Mouse (Mus musculus) midbrain, postnatal 0 days (tissue): Measurements from ENCODE around the gene Gga1. TPM values are rescaled to one million over a fixed set of nuclear protein-coding genes. Genes with fewer than 3 reads are reported as not detected.

Experiments used
- ATAC-seq: fragments of 200-750 bp; cut with Nextera tagmentation; 2 replicates; pipeline ENCODE4 v1.8.0; 2017; ENCODE audit warnings: moderate number of reproducible peaks, mild to moderate bottlenecking, moderate TSS enrichment, moderate library complexity; ENCODE audit not compliant: low FRiP score
- DNase-seq: peaks from one replicate; pipeline ENCODE4 v3.0.0-alpha.2; 2015; ENCODE audit warnings: low spot score
- H3K27ac ChIP-seq: fragments of 300-500 bp; sonication (generic); 2 replicates; pipeline ENCODE4 v1.5.1; 2014; ENCODE audit warnings: low read depth, mild to moderate bottlenecking, low read length, mixed read lengths
- H3K27me3 ChIP-seq: fragments of 300-500 bp; sonication (generic); 2 replicates; pipeline ENCODE4 v1.6.1; 2014; ENCODE audit warnings: low read length, control low read depth, mixed read lengths; ENCODE audit not compliant: insufficient read depth
- H3K36me3 ChIP-seq: fragments of 300-500 bp; sonication (generic); 2 replicates; pipeline ENCODE4 v1.6.1; 2014; ENCODE audit warnings: low read length, control low read depth, mixed read lengths; ENCODE audit not compliant: insufficient read depth
- H3K4me1 ChIP-seq: fragments of 300-500 bp; sonication (generic); 2 replicates; pipeline ENCODE4 v1.6.1; 2014; ENCODE audit warnings: mild to moderate bottlenecking, control low read depth, antibody characterized with exemption, low read length, mixed read lengths; ENCODE audit not compliant: insufficient read depth
- H3K4me2 ChIP-seq: fragments of 300-500 bp; sonication (generic); 2 replicates; pipeline ENCODE4 v1.6.1; 2014; ENCODE audit warnings: low read depth, mild to moderate bottlenecking, low read length, mixed read lengths; ENCODE audit not compliant: poor library complexity, severe bottlenecking
- H3K4me3 ChIP-seq: fragments of 300-500 bp; sonication (generic); 2 replicates; pipeline ENCODE4 v1.5.1; 2014; ENCODE audit warnings: low read depth, mild to moderate bottlenecking, low read length, moderate library complexity
- H3K9ac ChIP-seq: fragments of 300-500 bp; sonication (generic); replicated peaks from 2 replicates; pipeline ENCODE4 v1.6.1; 2014; ENCODE audit warnings: mild to moderate bottlenecking, low read length, moderate library complexity, mixed read lengths; ENCODE audit not compliant: poor library complexity, severe bottlenecking
- H3K9me3 ChIP-seq: fragments of 300-500 bp; sonication (generic); 2 replicates; pipeline ENCODE4 v1.6.1; 2016; ENCODE audit warnings: low read length, control low read depth
- CTCF ChIP-seq: IDR thresholded peaks from 2 replicates; pipeline ENCODE4 v1.5.1; 2016; ENCODE audit warnings: antibody characterized with exemption, mild to moderate bottlenecking
- WGBS: fragments of 180-500 bp; shearing (Covaris S2); extraction: QIAGEN DNeasy Blood & Tissue Kit; methylation state at CpG from one replicate; pipeline ENCODE4 v1.1.7; 2014; 5-methylcytosine and 5-hydroxymethylcytosine counted together
- polyA plus RNA-seq: library from polyadenylated mRNA; unstranded; fragments of >200 nt; fragmentation: Nextera tagmentation; extraction: Ambion mirVana; gene quantifications from 2 replicates; pipeline ENCODE4 v1.2.1, GENCODE M21; 2015
- total RNA-seq: library from RNA; depleted of rRNA; stranded (reverse); fragments of >200 nt; gene quantifications from 2 replicates; pipeline ENCODE4 v1.2.3, GENCODE M21; 2014

Gene Gga1
- total and polyA plus RNA-seq, 2 experiments from 2014 or later, result 42.8 to 43.4 TPM

GRCm38 (mm10) chr15:78832701-78833123 is 44.3 kb upstream of the Gga1 start:
- DNase-seq, result peak; percentile 88
- H3K27ac ChIP-seq, result peak overlapping the region; percentile 60; the same call in 1 of the 2 replicates
- peak; percentile 78 for ATAC-seq
- no peaks in the 10 kb centered on the region for H3K36me3 ChIP-seq
- no peaks in the 10 kb centered on the region for H3K27me3 ChIP-seq
- no peak overlapping the region for H3K9ac ChIP-seq
- 8% methylated on average over 14 of the region's 14 CpGs for WGBS
- H3K4me2 ChIP-seq, result no peak overlapping the region
- H3K4me3 ChIP-seq, result no peak overlapping the region
- no peaks in the 10 kb centered on the region for H3K9me3 ChIP-seq
- H3K4me1 ChIP-seq, result 0 out of 2 replicates have a peak, but pooled peaks cover 9% of the 10 kb centered on the region
- no peak for TF ChIP-seq CTCF

GRCm38 (mm10) chr15:78833582-78833981 is 43.4 kb upstream of the Gga1 start:
- Histone ChIP-seq H3K4me2 (no peak overlapping the region), H3K4me1 (0 out of 2 replicates have a peak, but pooled peaks cover 3% of the 10 kb centered on the region), H3K9ac (no peak overlapping the region), H3K27ac (peak overlapping the region; percentile 60; the same call in 1 of the 2 replicates), H3K27me3 (no peaks in the 10 kb centered on the region), H3K4me3 (no peak overlapping the region), H3K9me3 (no peaks in the 10 kb centered on the region), H3K36me3 (no peaks in the 10 kb centered on the region)
- ATAC-seq (no peak), DNase-seq (no peak)
- 98% methylated on average over 3 of the region's 3 CpGs for WGBS
- no peak for TF ChIP-seq CTCF

GRCm38 (mm10) chr15:78834233-78835005 is 42.6 kb upstream of the Gga1 start:
- Histone ChIP-seq H3K9ac (no peak overlapping the region), H3K36me3 (no peaks in the 10 kb centered on the region), H3K4me3 (no peak overlapping the region), H3K27ac (no peak overlapping the region; the same call in 1 of the 2 replicates), H3K9me3 (no peaks in the 10 kb centered on the region), H3K4me1 (peaks cover 3% of the 10 kb centered on the region; the same call in 1 of the 2 replicates), H3K27me3 (no peaks in the 10 kb centered on the region), H3K4me2 (no peak overlapping the region)
- 57% methylated on average over 10 of the region's 10 CpGs for WGBS
- DNase-seq, result peak; percentile 44
- no peak for TF ChIP-seq CTCF
- ATAC-seq, result no peak

- Histone ChIP-seq H3K27ac (peak overlapping the region; percentile 63), H3K4me3 (no peak overlapping the region), H3K36me3 (no peaks in the 10 kb centered on the region), H3K9me3 (no peaks in the 10 kb centered on the region), H3K4me2 (no peak overlapping the region), H3K27me3 (0 out of 2 replicates have a peak, but pooled peaks cover 1% of the 10 kb centered on the region), H3K4me1 (peaks cover 9% of the 10 kb centered on the region; the same call in 1 of the 2 replicates), H3K9ac (no peak overlapping the region)
- DNase-seq, result peak; percentile 71
- ATAC-seq, result peak; percentile 48
- 16% methylated on average over 11 of the region's 12 CpGs for WGBS
- no peak for TF ChIP-seq CTCF
These were observed 41.5 kb upstream of the Gga1 start for GRCm38 (mm10) chr15:78835200-78836085.

GRCm38 (mm10) chr15:78836086-78836621 is 40.8 kb upstream of the Gga1 start:
- TF ChIP-seq CTCF, result no peak
- no peaks in the 10 kb centered on the region for H3K36me3 ChIP-seq
- WGBS, result 53% methylated on average over 8 of the region's 8 CpGs
- H3K9me3 ChIP-seq, result no peaks in the 10 kb centered on the region
- peaks cover 9% of the 10 kb centered on the region; the same call in 1 of the 2 replicates for H3K4me1 ChIP-seq
- H3K27ac ChIP-seq, result peak overlapping the region; percentile 13; the same call in 1 of the 2 replicates
- DNase-seq (no peak), ATAC-seq (no peak)
- no peak overlapping the region for H3K4me2 ChIP-seq
- H3K9ac ChIP-seq, result no peak overlapping the region
- no peak overlapping the region for H3K4me3 ChIP-seq
- H3K27me3 ChIP-seq, result peaks cover 8% of the 10 kb centered on the region; the same call in 1 of the 2 replicates
